Mouse (Mus musculus): ENCODE results near the gene Rpgrip1l. TPM values are rescaled to one million over a fixed set of nuclear protein-coding genes. Genes with fewer than 3 reads are reported as not detected.

Rpgrip1l gene
- polyA plus RNA-seq, 1 experiment: 6.3 TPM

DNA sequence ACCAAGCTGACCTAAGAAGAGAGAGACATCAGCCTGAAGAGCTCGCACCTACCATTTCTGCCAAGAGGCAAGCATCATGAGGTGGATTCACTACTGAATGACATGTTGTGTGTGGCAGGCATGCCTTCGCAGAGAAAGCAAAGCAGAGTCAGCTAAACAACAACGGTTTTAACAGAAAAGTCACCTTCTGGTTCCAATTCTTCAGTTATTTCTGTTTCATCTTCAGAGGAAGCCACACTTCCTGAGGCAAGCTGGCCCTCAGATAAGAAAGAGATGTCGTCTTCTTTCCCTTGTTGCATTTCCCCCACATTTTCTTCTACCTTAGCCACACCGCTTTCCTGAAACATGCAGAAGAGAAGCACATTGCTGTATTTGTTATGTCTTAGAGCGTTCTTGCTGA is 62.1 kb downstream of the Rpgrip1l start:
- 95% methylated on average over 6 of the region's 6 CpGs for WGBS
- DNase-seq: no peak
- no peak for TF ChIP-seq POLR2A (IDR thresholded peaks at IDR 0.05; ENCODE audit: borderline replicate concordance, insufficient read depth, low read length)
- TF ChIP-seq CTCF (IDR thresholded peaks at IDR 0.05; ENCODE audit: borderline replicate concordance, insufficient read depth, low read depth, low read length): no peak
- H3K27ac ChIP-seq (ENCODE audit: insufficient read depth, low read length): no peak overlapping the region
- no peaks in the 10 kb centered on the region for H3K4me1 ChIP-seq (ENCODE audit: control insufficient read depth, insufficient read depth, low read length)
- no peaks in the 10 kb centered on the region for H3K27me3 ChIP-seq (ENCODE audit: control insufficient read depth, insufficient read depth, low read length)
- no peak overlapping the region for H3K4me3 ChIP-seq (replicated peaks; ENCODE audit: insufficient read depth, low read depth, low read length)

DNA sequence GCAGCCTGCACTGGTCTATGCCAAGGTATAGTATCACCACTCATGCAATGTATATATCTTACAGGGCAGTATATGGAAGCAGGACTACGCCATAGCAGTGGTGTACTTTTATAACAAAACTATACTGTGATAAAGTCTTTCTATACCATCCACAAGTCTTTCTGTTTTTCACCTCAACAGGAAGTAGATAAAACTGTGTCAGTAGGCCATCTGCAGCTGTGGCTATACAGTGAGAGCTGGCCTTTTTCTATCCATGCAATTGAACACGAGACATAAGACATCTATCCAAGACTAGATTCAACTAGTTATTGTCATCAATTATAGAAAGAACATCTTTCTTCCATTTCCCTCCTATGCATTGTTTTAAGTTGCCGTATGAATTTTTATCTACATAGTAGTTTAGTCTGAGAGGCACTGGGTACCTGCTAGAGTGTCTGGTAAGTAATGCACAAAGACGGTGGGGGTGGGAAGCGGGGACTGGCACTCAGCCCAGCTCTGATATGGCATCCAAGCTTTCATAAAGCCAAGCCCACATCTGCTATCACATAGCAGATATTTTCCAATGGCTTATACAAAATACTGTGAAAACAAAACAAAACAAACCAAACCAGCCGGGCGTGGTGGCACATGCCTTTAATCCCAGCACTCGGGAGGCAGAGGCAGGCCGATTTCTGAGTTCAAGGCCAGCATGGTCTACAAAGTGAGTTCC is 63.1 kb downstream of the Rpgrip1l start:
- H3K4me1 ChIP-seq (ENCODE audit: control insufficient read depth, insufficient read depth, low read length): no peaks in the 10 kb centered on the region
- H3K27ac ChIP-seq (ENCODE audit: insufficient read depth, low read length): no peak overlapping the region
- no peak overlapping the region for H3K4me3 ChIP-seq (replicated peaks; ENCODE audit: insufficient read depth, low read depth, low read length)
- 79% methylated on average over 9 of the region's 9 CpGs for WGBS
- no peaks in the 10 kb centered on the region for H3K27me3 ChIP-seq (ENCODE audit: control insufficient read depth, insufficient read depth, low read length)
- no peak for DNase-seq
- no peak for TF ChIP-seq CTCF (IDR thresholded peaks at IDR 0.05; ENCODE audit: borderline replicate concordance, insufficient read depth, low read depth, low read length)
- TF ChIP-seq POLR2A (IDR thresholded peaks at IDR 0.05; ENCODE audit: borderline replicate concordance, insufficient read depth, low read length): no peak

GRCm38 (mm10) chr8:91245821-91246454 is 67.1 kb downstream of the Rpgrip1l start:
- H3K4me3 ChIP-seq (replicated peaks; ENCODE audit: insufficient read depth, low read depth, low read length): no peak overlapping the region
- no peak for TF ChIP-seq POLR2A (IDR thresholded peaks at IDR 0.05; ENCODE audit: borderline replicate concordance, insufficient read depth, low read length)
- DNase-seq: no peak
- H3K4me1 ChIP-seq (ENCODE audit: control insufficient read depth, insufficient read depth, low read length): no peaks in the 10 kb centered on the region
- 84% methylated on average over 4 of the region's 4 CpGs for WGBS
- no peak overlapping the region for H3K27ac ChIP-seq (ENCODE audit: insufficient read depth, low read length)
- H3K27me3 ChIP-seq (ENCODE audit: control insufficient read depth, insufficient read depth, low read length): no peaks in the 10 kb centered on the region

GRCm38 (mm10) chr8:91242721-91243120 is 70.3 kb downstream of the Rpgrip1l start:
- Histone ChIP-seq H3K4me1 (ENCODE audit: control insufficient read depth, insufficient read depth, low read length) (no peaks in the 10 kb centered on the region), H3K27me3 (ENCODE audit: control insufficient read depth, insufficient read depth, low read length) (no peaks in the 10 kb centered on the region), H3K27ac (ENCODE audit: insufficient read depth, low read length) (no peak overlapping the region), H3K4me3 (replicated peaks; ENCODE audit: insufficient read depth, low read depth, low read length) (no peak overlapping the region)
- no peak for DNase-seq
- TF ChIP-seq CTCF (IDR thresholded peaks at IDR 0.05; ENCODE audit: borderline replicate concordance, insufficient read depth, low read depth, low read length) (no peak), POLR2A (IDR thresholded peaks at IDR 0.05; ENCODE audit: borderline replicate concordance, insufficient read depth, low read length) (no peak)
- WGBS: 87% methylated on average over 1 of the region's 1 CpGs

GRCm38 (mm10) chr8:91241873-91242519 is 71.1 kb downstream of the Rpgrip1l start:
- TF ChIP-seq CTCF (IDR thresholded peaks at IDR 0.05; ENCODE audit: borderline replicate concordance, insufficient read depth, low read depth, low read length) (no peak), POLR2A (IDR thresholded peaks at IDR 0.05; ENCODE audit: borderline replicate concordance, insufficient read depth, low read length) (no peak)
- DNase-seq: no peak
- no peak overlapping the region for H3K27ac ChIP-seq (ENCODE audit: insufficient read depth, low read length)
- H3K4me3 ChIP-seq (replicated peaks; ENCODE audit: insufficient read depth, low read depth, low read length): no peak overlapping the region
- H3K27me3 ChIP-seq (ENCODE audit: control insufficient read depth, insufficient read depth, low read length): no peaks in the 10 kb centered on the region
- H3K4me1 ChIP-seq (ENCODE audit: control insufficient read depth, insufficient read depth, low read length): no peaks in the 10 kb centered on the region
- 69% methylated on average over 8 of the region's 8 CpGs for WGBS

DNA sequence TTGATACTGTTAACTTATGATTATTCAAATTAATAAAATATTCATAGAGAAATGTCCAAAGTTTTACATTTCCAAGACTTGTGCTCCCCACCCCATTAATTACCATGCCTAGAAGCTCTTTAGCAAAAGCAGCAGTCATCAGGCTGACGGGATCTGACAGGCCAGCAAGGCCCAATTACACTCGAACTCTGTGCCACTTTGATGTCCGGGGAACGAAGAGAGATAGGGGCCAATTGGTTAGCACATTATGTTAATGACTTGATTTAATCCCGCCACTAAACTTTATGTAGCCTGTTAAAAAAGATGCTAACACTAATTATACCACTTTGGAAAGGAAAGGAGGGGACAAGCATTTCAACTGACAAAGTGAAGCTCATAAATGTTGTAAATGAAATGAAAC is 71.7 kb downstream of the Rpgrip1l start:
- TF ChIP-seq POLR2A (IDR thresholded peaks at IDR 0.05; ENCODE audit: borderline replicate concordance, insufficient read depth, low read length): no peak
- no peak for TF ChIP-seq CTCF (IDR thresholded peaks at IDR 0.05; ENCODE audit: borderline replicate concordance, insufficient read depth, low read depth, low read length)
- 60% methylated on average over 5 of the region's 5 CpGs for WGBS
- no peak for DNase-seq
- H3K27ac ChIP-seq (ENCODE audit: insufficient read depth, low read length): no peak overlapping the region
- no peak overlapping the region for H3K4me3 ChIP-seq (replicated peaks; ENCODE audit: insufficient read depth, low read depth, low read length)
- H3K4me1 ChIP-seq (ENCODE audit: control insufficient read depth, insufficient read depth, low read length): no peaks in the 10 kb centered on the region
- no peaks in the 10 kb centered on the region for H3K27me3 ChIP-seq (ENCODE audit: control insufficient read depth, insufficient read depth, low read length)

- TF ChIP-seq POLR2A (IDR thresholded peaks at IDR 0.05; ENCODE audit: borderline replicate concordance, insufficient read depth, low read length) (no peak), CTCF (IDR thresholded peaks at IDR 0.05; ENCODE audit: borderline replicate concordance, insufficient read depth, low read depth, low read length) (no peak)
- H3K4me3 ChIP-seq (replicated peaks; ENCODE audit: insufficient read depth, low read depth, low read length): no peak overlapping the region
- DNase-seq: no peak
- H3K27me3 ChIP-seq (ENCODE audit: control insufficient read depth, insufficient read depth, low read length): no peaks in the 10 kb centered on the region
- no peaks in the 10 kb centered on the region for H3K4me1 ChIP-seq (ENCODE audit: control insufficient read depth, insufficient read depth, low read length)
- H3K27ac ChIP-seq (ENCODE audit: insufficient read depth, low read length): no peak overlapping the region
- 85% methylated on average over 2 of the region's 2 CpGs for WGBS
Observed at GRCm38 (mm10) chr8:91237191-91237590, 75.9 kb downstream of the Rpgrip1l start.

- H3K27me3 ChIP-seq (ENCODE audit: control insufficient read depth, insufficient read depth, low read length): no peaks in the 10 kb centered on the region
- TF ChIP-seq CTCF (IDR thresholded peaks at IDR 0.05; ENCODE audit: borderline replicate concordance, insufficient read depth, low read depth, low read length) (no peak), POLR2A (IDR thresholded peaks at IDR 0.05; ENCODE audit: borderline replicate concordance, insufficient read depth, low read length) (no peak)
- H3K4me1 ChIP-seq (ENCODE audit: control insufficient read depth, insufficient read depth, low read length): no peaks in the 10 kb centered on the region
- no peak overlapping the region for H3K27ac ChIP-seq (ENCODE audit: insufficient read depth, low read length)
- 67% methylated on average over 2 of the region's 2 CpGs for WGBS
- no peak overlapping the region for H3K4me3 ChIP-seq (replicated peaks; ENCODE audit: insufficient read depth, low read depth, low read length)
- no peak for DNase-seq
Observed at GRCm38 (mm10) chr8:91234097-91234496, 79.0 kb downstream of the Rpgrip1l start.

Measured in cerebellum, adult 2 months (tissue).